Mouse (Mus musculus) thymus, adult 2 months (tissue): ENCODE measurements around the gene Mtfr1l.

Experiments
- CTCF ChIP-seq: fragments of 200-500 bp; IDR thresholded peaks from 2 replicates; pipeline ENCODE4 v1.5.1; 2012; ENCODE audit warnings: mild to moderate bottlenecking, control low read depth, low read length, moderate library complexity, borderline replicate concordance; ENCODE audit not compliant: control insufficient read depth, poor library complexity, insufficient read depth; ENCODE audit errors: extremely low read depth
- POLR2A ChIP-seq: fragments of 200-500 bp; IDR thresholded peaks from 2 replicates; pipeline ENCODE4 v1.6.1; 2012; ENCODE audit warnings: mild to moderate bottlenecking, low read length, control low read depth, moderate library complexity; ENCODE audit not compliant: control insufficient read depth, poor library complexity, insufficient read depth; ENCODE audit errors: extremely low read depth

- TF ChIP-seq CTCF (no peak), POLR2A (no peak)
These were observed 35.7 kb upstream of the Mtfr1l start for GRCm38 (mm10) chr4:134570704-134571451.
